Mouse (Mus musculus) ES-E14 (cell line): ENCODE data around the gene Dld. TPM values are rescaled to one million over a fixed set of nuclear protein-coding genes. Genes with fewer than 3 reads are reported as not detected.

Source experiments
- DNase-seq: peaks from one replicate; pipeline ENCODE4 v3.0.0-alpha.2; 2013; ENCODE audit warnings: low read depth, low spot score
- H3K27ac ChIP-seq: 2 replicates; pipeline ENCODE4 v1.5.1; 2012; ENCODE audit warnings: low read depth, mild to moderate bottlenecking, low read length, moderate library complexity, mixed read lengths; ENCODE audit not compliant: poor library complexity, insufficient read depth, severe bottlenecking
- H3K36me3 ChIP-seq: 2 replicates; pipeline ENCODE4 v1.6.1; 2012; ENCODE audit warnings: mild to moderate bottlenecking, low read length, moderate library complexity, mixed read lengths; ENCODE audit not compliant: control insufficient read depth, poor library complexity, insufficient read depth, severe bottlenecking
- H3K4me1 ChIP-seq, 2 experiments: fragments of 150-350 bp in 1 of 2; sonication (generic) in 1 of 2; 2 replicates each; pipeline ENCODE4 v1.6.1; 2012; ENCODE audit warnings: low read length in 2 of 2, mild to moderate bottlenecking in 1 of 2, mixed read lengths in 1 of 2; ENCODE audit not compliant: control insufficient read depth in 2 of 2, insufficient read depth in 2 of 2, poor library complexity in 1 of 2
- H3K4me3 ChIP-seq, 2 experiments: fragments of 150-350 bp in 1 of 2; sonication (generic) in 1 of 2; 2 replicates each; pipeline ENCODE4 v1.5.1; 2012; ENCODE audit warnings: low read length in 2 of 2, low read depth in 1 of 2, mild to moderate bottlenecking in 1 of 2, mixed read lengths in 1 of 2; ENCODE audit not compliant: insufficient read depth in 1 of 2, poor library complexity in 1 of 2, severe bottlenecking in 1 of 2
- H3K9ac ChIP-seq: 2 replicates; pipeline ENCODE4 v1.6.1; 2012; ENCODE audit warnings: low read depth, mild to moderate bottlenecking, low read length, mixed read lengths; ENCODE audit not compliant: poor library complexity, insufficient read depth, severe bottlenecking
- H3K9me3 ChIP-seq: fragments of 150-350 bp; sonication (generic); 2 replicates; pipeline ENCODE4 v1.6.1; 2012; ENCODE audit warnings: low read depth, mild to moderate bottlenecking, low read length; ENCODE audit not compliant: control insufficient read depth, insufficient read depth
- CHD2 ChIP-seq: IDR thresholded peaks from 2 replicates; pipeline ENCODE4 v1.6.1; 2014; ENCODE audit warnings: mild to moderate bottlenecking, low read depth, low read length, inconsistent platforms
- HCFC1 ChIP-seq: IDR thresholded peaks from 2 replicates; pipeline ENCODE4 v1.6.1; 2012; ENCODE audit warnings: low read length, inconsistent platforms, borderline replicate concordance; ENCODE audit not compliant: insufficient read depth
- MAFK ChIP-seq: IDR thresholded peaks from 2 replicates; pipeline ENCODE4 v1.6.1; 2014; ENCODE audit warnings: mild to moderate bottlenecking, low read depth, low read length, inconsistent platforms; ENCODE audit not compliant: insufficient read depth
- ZC3H11A ChIP-seq: IDR thresholded peaks from 2 replicates; pipeline ENCODE4 v1.6.1; 2012; ENCODE audit warnings: low read depth, mild to moderate bottlenecking, inconsistent platforms, low read length, borderline replicate concordance
- ZNF384 ChIP-seq: IDR thresholded peaks from 2 replicates; pipeline ENCODE4 v1.6.1; 2012; ENCODE audit warnings: low read depth, low read length, inconsistent platforms
- in situ Hi-C, 2 experiments: fragments of 600-800 bp; cut with MboI; formaldehyde crosslinking; loops; one replicate each; pipeline ENCODE4 v1.15.1; 2025; ENCODE audit warnings: low sequenced_read_pairs in 2 of 2, inconsistent platforms in 1 of 2; ENCODE audit not compliant: unreplicated experiment in 2 of 2
- total RNA-seq: library from RNA; depleted of rRNA; stranded (reverse); fragments of 300-350 nt; gene quantifications from 2 replicates; pipeline ENCODE4 v1.2.3, GENCODE M21; 2012

Gene Dld
- total RNA-seq, 1 experiment: 62.8 TPM

GRCm38 (mm10) chr12:31300276-31300675 lies 51.0 kb downstream of the Dld start:
- in situ Hi-C loops: no loop called here
- H3K27ac ChIP-seq: no peak overlapping the region
- no peak overlapping the region for H3K4me3 ChIP-seq
- peaks cover 35% of the 10 kb centered on the region for H3K36me3 ChIP-seq
- H3K9me3 ChIP-seq: no peaks in the 10 kb centered on the region
- no peak for DNase-seq
- no peaks in the 10 kb centered on the region for H3K4me1 ChIP-seq
- no peak for TF ChIP-seq CHD2
- no peak for TF ChIP-seq HCFC1
- TF ChIP-seq ZC3H11A: no peak
- TF ChIP-seq MAFK: no peak
- TF ChIP-seq ZNF384: no peak
- no peak overlapping the region for H3K9ac ChIP-seq

- no peaks in the 10 kb centered on the region for H3K9me3 ChIP-seq
- in situ Hi-C loops: no loop called here
- H3K4me3 ChIP-seq: no peak overlapping the region
- no peak for TF ChIP-seq CHD2
- no peak for TF ChIP-seq HCFC1
- TF ChIP-seq ZNF384: no peak
- no peak for TF ChIP-seq ZC3H11A
- no peak for TF ChIP-seq MAFK
- H3K4me1 ChIP-seq: peaks cover 0 to under 1% of the 10 kb centered on the region in 2 experiments; a peak in 1 of 4 replicates
- H3K27ac ChIP-seq: no peak overlapping the region
- H3K36me3 ChIP-seq: peaks cover 35% of the 10 kb centered on the region
- no peak overlapping the region for H3K9ac ChIP-seq
- DNase-seq: no peak
Observed at GRCm38 (mm10) chr12:31299676-31300197, 51.5 kb downstream of the Dld start.

GRCm38 (mm10) chr12:31299126-31299525 lies 52.1 kb downstream of the Dld start:
- Histone ChIP-seq H3K4me1 (peaks cover 3 to 4% of the 10 kb centered on the region in 2 experiments), H3K4me3 (no peak overlapping the region), H3K9me3 (no peaks in the 10 kb centered on the region), H3K36me3 (peaks cover 32% of the 10 kb centered on the region), H3K9ac (no peak overlapping the region), H3K27ac (no peak overlapping the region)
- no peak for DNase-seq
- TF ChIP-seq ZNF384: no peak
- no peak for TF ChIP-seq HCFC1
- no peak for TF ChIP-seq MAFK
- TF ChIP-seq ZC3H11A: no peak
- TF ChIP-seq CHD2: no peak
- in situ Hi-C loops: no loop called here

- Histone ChIP-seq H3K9ac (no peak overlapping the region), H3K9me3 (no peaks in the 10 kb centered on the region), H3K27ac (no peak overlapping the region), H3K4me3 (no peak overlapping the region), H3K4me1 (peaks cover 6 to 8% of the 10 kb centered on the region in 2 experiments), H3K36me3 (peaks cover 29% of the 10 kb centered on the region)
- in situ Hi-C loops: no loop called here
- no peak for TF ChIP-seq CHD2
- TF ChIP-seq MAFK: no peak
- no peak for DNase-seq
Observed at GRCm38 (mm10) chr12:31298530-31298929, 52.7 kb downstream of the Dld start.

- no peak overlapping the region for H3K4me3 ChIP-seq
- H3K27ac ChIP-seq: no peak overlapping the region
Observed at GRCm38 (mm10) chr12:31298122-31298521, 53.1 kb downstream of the Dld start.

More at GRCm38 (mm10) chr12:31298122-31298521, 53.1 kb downstream of the Dld start:
- no peak for DNase-seq
- TF ChIP-seq MAFK (no peak), CHD2 (no peak), ZNF384 (no peak), ZC3H11A (no peak), HCFC1 (no peak)
- H3K9ac ChIP-seq: no peak overlapping the region
- in situ Hi-C loops: no loop called here
- peaks cover 6 to 10% of the 10 kb centered on the region in 2 experiments for H3K4me1 ChIP-seq
- H3K9me3 ChIP-seq: no peaks in the 10 kb centered on the region
- H3K36me3 ChIP-seq: peaks cover 29% of the 10 kb centered on the region
